Mouse (Mus musculus): ENCODE measurements around the gene Capn13.

DNA sequence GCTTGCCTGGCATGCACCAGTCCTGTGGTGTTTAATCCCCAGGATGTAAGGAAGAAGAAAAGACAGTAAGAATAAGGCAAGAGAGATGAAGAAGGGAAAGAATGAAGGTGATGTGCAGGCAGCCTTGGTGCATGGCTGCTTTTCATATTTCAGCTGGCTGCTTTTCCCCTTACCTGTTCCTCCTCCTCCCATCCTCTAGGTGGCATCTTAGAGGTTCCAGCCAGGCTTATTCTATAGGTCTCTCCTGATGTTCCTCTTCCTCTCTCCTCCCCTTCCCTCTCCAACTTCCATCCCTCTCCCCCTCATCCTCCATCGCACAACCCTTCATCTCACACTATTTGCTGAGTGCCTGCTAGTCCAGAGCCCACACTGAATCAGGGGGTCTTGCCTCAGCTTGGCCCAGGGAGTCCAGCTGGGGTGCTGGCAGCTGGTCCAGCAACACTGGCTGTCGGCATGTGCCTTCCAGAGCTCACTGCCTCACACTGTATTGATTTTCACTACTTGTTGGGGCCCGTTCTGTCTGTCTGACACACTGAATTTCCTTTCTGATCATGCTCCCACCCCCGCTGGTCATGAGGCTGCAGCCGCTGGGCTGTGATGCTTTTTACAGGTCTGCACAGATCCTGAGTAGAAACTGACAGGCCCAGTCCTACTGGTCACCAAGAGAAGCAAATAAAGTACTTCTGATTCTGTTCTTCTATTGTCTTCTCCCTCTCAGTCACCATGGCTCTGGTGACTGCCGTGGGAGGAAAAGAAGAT is 56.9 kb downstream of the Capn13 start:
- TF ChIP-seq GATA1 (IDR thresholded peaks at IDR 0.05; ENCODE audit: low read length) (no peak), TAL1 (IDR thresholded peaks at IDR 0.05; ENCODE audit: low read length) (no peak)

Measured in erythroblast, embryonic 14.5 days (primary cell).